Mouse (Mus musculus): ENCODE results near the gene Edf1. TPM values are rescaled to one million over a fixed set of nuclear protein-coding genes. Genes with fewer than 3 reads are reported as not detected.
A peak's percentile ranks its signal among the peaks of the same experiment; 100 is the strongest.

Gene Edf1
- polyA plus RNA-seq, 1 experiment, result 189 TPM

DNA sequence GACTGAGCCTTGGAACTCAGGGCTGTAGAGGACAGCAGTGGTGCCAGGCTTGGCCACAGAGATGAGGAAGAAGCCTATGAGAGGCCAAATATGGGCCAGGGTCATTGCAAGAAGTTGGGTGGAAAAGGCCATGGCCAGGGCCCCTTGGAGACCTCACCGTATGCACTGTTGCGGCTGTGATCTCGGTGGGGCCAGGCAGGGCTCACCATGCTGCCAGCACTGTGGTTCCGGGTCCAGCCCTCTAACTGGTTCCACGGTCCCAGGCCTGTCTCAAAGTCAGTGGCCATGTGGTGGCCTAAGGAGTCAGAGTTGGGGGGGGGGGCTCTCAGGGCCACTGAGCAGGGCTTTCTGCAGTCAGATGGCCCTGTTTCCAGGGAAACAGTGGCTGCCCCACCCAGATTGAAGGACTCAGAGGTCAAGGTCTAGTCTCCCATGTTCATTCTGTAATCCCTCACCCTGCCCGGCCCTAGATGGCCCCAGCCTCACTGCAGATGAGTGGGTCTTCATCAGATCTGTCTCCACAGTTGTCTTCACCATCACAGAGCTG, 10.9 kb downstream of the Edf1 start:
- no peak for TF ChIP-seq POLR2A (IDR thresholded peaks at IDR 0.05; ENCODE audit: borderline replicate concordance, extremely low read depth, insufficient read depth, insufficient read length, poor library complexity, severe bottlenecking)
- TF ChIP-seq CTCF (IDR thresholded peaks at IDR 0.05; ENCODE audit: borderline replicate concordance, extremely low read depth, insufficient read depth, insufficient read length), result no peak
- DNase-seq (ENCODE audit: low read depth), result no peak

DNA sequence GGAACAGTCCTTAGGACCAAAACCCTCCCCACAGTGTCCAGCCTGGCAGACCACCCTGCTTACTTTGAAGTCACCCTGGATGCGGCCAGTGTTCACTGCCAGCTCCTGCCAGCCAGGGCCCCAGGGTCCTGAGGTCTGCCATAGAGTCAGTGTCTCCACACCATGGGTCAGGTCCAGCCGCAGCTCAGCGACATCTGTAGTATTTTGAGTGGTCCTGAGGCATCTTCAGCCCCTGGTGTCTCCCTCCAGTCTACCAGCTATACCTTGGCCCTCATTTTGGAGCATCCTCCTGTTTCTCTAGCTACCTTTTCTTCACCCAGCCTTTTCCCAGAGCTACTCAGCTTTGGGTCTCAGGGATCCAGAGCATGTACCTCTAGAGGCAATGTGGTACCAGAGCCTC, 11.7 kb downstream of the Edf1 start:
- TF ChIP-seq POLR2A (IDR thresholded peaks at IDR 0.05; ENCODE audit: borderline replicate concordance, extremely low read depth, insufficient read depth, insufficient read length, poor library complexity, severe bottlenecking) (no peak), CTCF (IDR thresholded peaks at IDR 0.05; ENCODE audit: borderline replicate concordance, extremely low read depth, insufficient read depth, insufficient read length) (no peak)

DNA sequence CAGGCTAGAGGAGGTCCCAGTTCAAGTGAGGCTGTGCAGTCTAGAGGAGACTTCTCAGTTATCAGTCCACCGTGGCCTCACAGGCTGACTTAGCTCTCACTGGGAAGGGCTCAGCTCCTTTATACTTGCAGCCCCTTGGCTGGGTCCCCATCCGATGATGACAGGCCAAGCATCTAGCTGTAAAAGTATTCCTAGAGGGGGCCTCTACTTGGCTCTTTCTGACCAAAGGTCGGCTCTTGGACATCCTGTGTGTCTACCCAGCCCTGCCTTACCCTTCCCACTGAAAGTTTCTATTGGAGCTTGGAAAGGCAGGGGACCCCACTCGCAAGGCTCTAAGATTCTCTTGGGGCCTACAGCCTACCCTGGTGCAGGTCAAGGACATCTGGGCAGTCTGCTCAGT, 13.6 kb downstream of the Edf1 start:
- TF ChIP-seq CTCF (IDR thresholded peaks at IDR 0.05; ENCODE audit: borderline replicate concordance, extremely low read depth, insufficient read depth, insufficient read length), result no peak
- TF ChIP-seq POLR2A (IDR thresholded peaks at IDR 0.05; ENCODE audit: borderline replicate concordance, extremely low read depth, insufficient read depth, insufficient read length, poor library complexity, severe bottlenecking), result no peak
- DNase-seq (ENCODE audit: low read depth), result no peak

More for the DNA sequence above, 11.7 kb downstream of the Edf1 start:
- DNase-seq (ENCODE audit: low read depth), result no peak

DNA sequence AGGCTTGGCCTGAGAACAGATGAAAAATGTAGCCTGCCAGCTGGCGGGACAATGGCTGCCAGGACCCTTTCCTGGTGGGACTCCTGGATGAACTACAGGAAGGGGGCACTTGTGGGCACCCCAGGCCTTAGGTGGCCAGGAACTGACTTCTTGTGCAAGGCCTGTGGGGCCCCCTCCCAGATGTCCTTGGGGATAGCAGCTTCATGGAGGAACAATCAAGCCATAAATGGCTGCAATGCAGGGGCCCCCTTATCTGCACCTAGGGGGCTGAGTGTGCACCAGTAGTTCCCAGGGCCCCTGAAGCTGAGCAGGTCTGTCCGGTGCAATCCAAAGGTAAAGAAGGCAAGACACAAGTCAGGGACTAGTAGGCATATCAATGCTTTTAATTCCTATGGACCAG, 15.4 kb downstream of the Edf1 start:
- TF ChIP-seq CTCF (IDR thresholded peaks at IDR 0.05; ENCODE audit: borderline replicate concordance, extremely low read depth, insufficient read depth, insufficient read length) (no peak), POLR2A (IDR thresholded peaks at IDR 0.05; ENCODE audit: borderline replicate concordance, extremely low read depth, insufficient read depth, insufficient read length, poor library complexity, severe bottlenecking) (no peak)
- DNase-seq (ENCODE audit: low read depth), result no peak

DNA sequence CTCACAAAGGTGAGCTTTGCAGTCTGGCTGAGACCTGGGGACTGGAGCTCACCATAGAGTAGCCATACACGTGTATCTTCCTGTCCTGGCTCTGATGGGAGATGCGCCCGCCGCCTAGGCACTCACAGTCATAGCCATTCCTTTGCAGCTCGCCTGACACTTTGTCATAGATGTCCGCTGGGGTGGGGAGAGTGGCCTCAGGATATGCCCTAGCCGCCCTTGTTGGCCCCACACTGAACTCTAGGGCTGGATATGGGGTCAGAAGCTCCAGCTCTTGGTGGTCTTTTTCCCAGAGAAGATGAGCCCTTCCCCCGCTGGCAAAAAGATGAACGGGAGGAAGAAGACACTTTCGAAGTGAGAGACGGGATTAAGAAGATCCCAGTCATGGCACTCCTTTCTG, 16.5 kb downstream of the Edf1 start:
- DNase-seq (ENCODE audit: low read depth), result no peak
- no peak for TF ChIP-seq POLR2A (IDR thresholded peaks at IDR 0.05; ENCODE audit: borderline replicate concordance, extremely low read depth, insufficient read depth, insufficient read length, poor library complexity, severe bottlenecking)
- no peak for TF ChIP-seq CTCF (IDR thresholded peaks at IDR 0.05; ENCODE audit: borderline replicate concordance, extremely low read depth, insufficient read depth, insufficient read length)

DNA sequence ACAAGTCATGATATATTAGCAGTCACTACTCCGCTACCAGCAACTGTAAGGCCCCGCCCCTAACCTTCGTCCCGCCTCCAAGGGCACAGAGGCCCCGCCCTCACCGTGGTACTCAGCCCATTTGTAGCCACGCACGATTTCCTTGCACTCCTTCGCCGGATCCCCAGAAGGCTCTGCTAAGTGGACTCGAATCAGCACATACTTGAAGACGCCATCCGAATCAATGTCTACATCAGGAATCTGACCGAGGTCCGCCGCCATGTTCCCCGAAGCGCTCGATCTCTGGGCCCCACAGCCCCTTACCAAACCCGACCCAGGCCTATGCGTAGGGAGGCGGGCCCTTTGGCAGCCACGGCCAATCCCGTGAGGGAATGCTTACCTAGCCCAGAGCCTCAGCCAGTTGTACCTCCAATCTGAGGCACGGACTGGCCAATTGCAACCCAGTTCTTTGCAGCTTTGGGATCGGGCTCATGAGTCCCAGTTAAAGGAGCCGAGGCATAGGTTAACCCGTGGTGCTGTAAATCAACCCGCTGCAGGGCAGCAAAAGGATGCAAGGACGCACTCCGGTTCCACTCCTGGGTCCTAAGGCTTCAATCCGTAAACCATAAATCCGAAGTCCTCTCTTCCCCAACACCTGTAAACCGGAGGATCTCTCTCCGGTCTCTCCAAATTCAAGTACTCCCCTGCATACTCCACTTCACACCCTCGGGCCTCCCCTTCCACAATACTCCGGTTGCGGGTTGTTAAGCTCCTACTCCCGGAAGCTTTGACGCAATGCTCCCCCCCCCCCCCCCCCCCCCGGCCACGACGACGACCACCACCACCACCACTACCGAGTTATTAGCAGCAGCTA, 17.2 kb downstream of the Edf1 start, which contains the start of the genes Mamdc4 and Phpt1:
Gene Mamdc4, minus strand, starts transcription at position 267 of the 853 bp plus-strand sequence.
Gene Phpt1, minus strand, starts transcription at position 646 of the 853 bp plus-strand sequence.
- TF ChIP-seq POLR2A (IDR thresholded peaks at IDR 0.05; ENCODE audit: borderline replicate concordance, extremely low read depth, insufficient read depth, insufficient read length, poor library complexity, severe bottlenecking) (peak; percentile 38; the same call in 1 of the 2 replicates), CTCF (IDR thresholded peaks at IDR 0.05; ENCODE audit: borderline replicate concordance, extremely low read depth, insufficient read depth, insufficient read length) (no peak)
- peak; percentile 99 for DNase-seq (ENCODE audit: low read depth)

DNA sequence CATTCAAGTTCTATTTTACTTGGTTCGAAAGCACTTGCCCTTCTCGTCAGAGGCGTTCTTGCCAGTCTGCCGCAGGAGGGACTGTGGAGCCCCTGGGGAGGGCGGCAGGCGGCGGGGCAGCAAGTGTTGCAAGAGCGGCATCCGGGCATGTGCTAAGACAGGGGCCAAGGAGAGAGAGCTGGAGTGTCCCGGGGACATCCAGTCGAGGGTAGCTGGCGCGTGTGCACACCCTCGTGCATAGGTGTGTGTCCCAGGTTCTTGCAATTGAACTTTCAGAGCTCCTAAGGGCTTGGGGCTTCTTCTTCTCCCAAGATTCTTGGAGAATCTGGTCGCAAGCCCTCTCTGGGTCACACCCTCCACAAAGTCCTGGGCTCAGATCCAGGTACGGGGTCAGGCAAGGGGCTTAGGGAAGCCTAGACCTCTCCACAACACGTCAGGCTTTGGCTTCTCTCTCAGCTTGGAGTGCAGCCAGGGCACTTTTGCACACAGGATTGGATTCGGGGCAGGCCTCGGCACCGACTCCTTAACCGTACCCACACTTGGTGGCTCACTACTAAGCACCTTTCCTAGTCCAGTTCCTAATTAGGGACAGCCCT, 17.9 kb downstream of the Edf1 start:
- TF ChIP-seq POLR2A (IDR thresholded peaks at IDR 0.05; ENCODE audit: borderline replicate concordance, extremely low read depth, insufficient read depth, insufficient read length, poor library complexity, severe bottlenecking) (no peak), CTCF (IDR thresholded peaks at IDR 0.05; ENCODE audit: borderline replicate concordance, extremely low read depth, insufficient read depth, insufficient read length) (no peak)

DNA sequence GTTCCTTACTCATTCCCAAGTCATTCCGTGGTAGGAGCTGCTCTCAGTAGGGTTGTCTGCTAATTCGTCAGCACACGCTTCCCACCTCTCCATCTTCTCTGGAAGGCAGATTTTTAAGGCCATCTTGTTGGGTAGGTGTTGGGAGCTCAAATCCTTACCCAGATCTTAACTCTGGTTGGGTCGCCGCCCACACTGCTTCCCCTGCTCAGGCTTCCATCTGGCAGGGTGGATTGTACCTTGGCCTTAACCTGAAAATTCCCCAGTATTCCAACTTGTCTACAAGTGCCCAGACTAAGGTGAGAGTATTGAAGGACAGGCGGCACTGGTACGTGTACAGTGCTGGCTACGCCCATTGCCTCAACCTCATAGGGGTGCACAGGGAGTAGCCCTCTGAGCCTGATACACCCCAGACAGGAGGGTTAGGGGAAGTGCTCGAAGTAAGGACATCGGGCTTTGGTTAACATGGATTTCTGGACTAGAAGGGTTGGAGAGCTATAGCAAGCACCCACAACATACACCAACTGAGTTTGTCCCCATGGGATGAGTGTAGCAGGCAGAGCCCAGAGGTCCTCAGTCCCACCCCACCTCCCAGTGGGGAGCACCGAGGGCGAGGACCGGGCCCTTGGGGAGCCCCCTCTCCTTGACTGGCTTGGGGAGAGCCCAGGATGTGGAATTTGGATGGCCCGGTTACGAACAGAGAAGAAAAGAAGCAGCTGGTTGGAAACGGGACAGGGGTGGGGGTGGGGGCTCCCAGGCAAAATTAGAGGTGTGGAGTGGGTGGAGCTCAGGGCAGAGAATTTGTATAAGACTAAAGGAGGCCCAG, 18.6 kb downstream of the Edf1 start:
- DNase-seq (ENCODE audit: low read depth), result no peak
- TF ChIP-seq POLR2A (IDR thresholded peaks at IDR 0.05; ENCODE audit: borderline replicate concordance, extremely low read depth, insufficient read depth, insufficient read length, poor library complexity, severe bottlenecking) (no peak), CTCF (IDR thresholded peaks at IDR 0.05; ENCODE audit: borderline replicate concordance, extremely low read depth, insufficient read depth, insufficient read length) (no peak)

More for the DNA sequence above, 17.9 kb downstream of the Edf1 start:
- no peak for DNase-seq (ENCODE audit: low read depth)

DNA sequence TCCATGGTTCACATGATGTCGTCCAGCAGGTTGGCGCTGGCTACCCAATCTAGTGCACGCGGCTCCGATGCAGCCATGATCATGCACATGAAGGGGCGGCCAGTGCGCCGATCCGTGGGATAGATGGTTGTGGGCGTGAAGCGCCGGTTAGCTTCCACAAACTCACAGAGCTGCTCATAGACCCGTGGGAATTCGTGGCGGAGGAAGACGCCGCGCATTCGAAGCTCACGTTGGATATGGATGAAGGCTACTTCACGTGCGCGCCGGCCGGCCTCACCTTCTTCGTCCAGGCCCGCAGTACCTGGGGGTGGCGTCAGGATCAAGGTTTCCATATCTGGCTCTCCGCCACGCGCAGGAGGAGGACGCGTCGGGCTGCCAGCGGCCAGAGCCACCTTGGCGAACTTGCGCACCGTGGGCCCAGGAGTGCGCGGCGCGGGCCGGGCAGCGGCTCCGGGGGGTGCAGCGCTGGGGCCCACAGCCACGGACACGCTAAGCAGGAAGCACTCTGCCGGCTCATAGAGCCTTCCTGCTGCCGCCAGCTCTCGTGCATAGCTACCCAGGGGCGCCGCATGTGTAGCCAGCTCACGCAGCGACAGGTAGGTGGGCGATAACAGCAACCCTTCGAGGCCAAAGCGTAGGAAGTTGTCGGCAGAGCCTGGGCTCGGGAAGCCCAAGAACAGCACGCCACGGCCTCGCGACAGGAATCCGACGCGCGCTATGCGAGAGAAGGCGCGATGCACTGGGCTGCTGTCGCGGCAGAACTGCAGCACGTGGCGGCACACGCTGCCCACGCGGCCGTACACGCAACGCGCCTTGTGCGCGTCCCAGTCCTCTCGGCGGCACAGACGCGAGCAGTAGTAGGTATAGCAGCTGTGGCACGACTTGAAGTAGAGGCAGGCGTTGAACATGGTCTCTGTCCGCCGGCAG, 19.6 kb downstream of the Edf1 start:
- TF ChIP-seq CTCF (IDR thresholded peaks at IDR 0.05; ENCODE audit: borderline replicate concordance, extremely low read depth, insufficient read depth, insufficient read length) (no peak), POLR2A (IDR thresholded peaks at IDR 0.05; ENCODE audit: borderline replicate concordance, extremely low read depth, insufficient read depth, insufficient read length, poor library complexity, severe bottlenecking) (no peak)
- peak; percentile 25 for DNase-seq (ENCODE audit: low read depth)

Measured in brain, embryonic 14.5 days (tissue).